Mouse (Mus musculus) limb, embryonic 12.5 days (tissue): ENCODE results near the gene Acbd5. TPM values are rescaled to one million over a fixed set of nuclear protein-coding genes. Genes with fewer than 3 reads are reported as not detected.
A peak's percentile ranks its signal among the peaks of the same experiment; 100 is the strongest.

Experiments used
- ATAC-seq: fragments of 200-750 bp; cut with Nextera tagmentation; 2 replicates; pipeline ENCODE4 v1.8.0; 2017; ENCODE audit warnings: low read depth, moderate TSS enrichment; ENCODE audit not compliant: insufficient number of reproducible peaks, insufficient read depth, low FRiP score, low TSS enrichment
- H3K27ac ChIP-seq: fragments of 300-500 bp; sonication (generic); 2 replicates; pipeline ENCODE4 v1.5.1; 2016; ENCODE audit warnings: mild to moderate bottlenecking, moderate library complexity
- H3K27me3 ChIP-seq: fragments of 300-500 bp; sonication (generic); 2 replicates; pipeline ENCODE4 v1.6.1; 2016; ENCODE audit warnings: mild to moderate bottlenecking, moderate library complexity
- H3K36me3 ChIP-seq: fragments of 300-500 bp; sonication (generic); 2 replicates; pipeline ENCODE4 v1.6.1; 2016; ENCODE audit warnings: mild to moderate bottlenecking, moderate library complexity
- H3K4me1 ChIP-seq: fragments of 300-500 bp; sonication (generic); replicated peaks from 2 replicates; pipeline ENCODE4 v1.6.1; 2016
- H3K4me2 ChIP-seq: fragments of 300-500 bp; sonication (generic); 2 replicates; pipeline ENCODE4 v1.6.1; 2016; ENCODE audit warnings: mild to moderate bottlenecking, moderate library complexity
- H3K4me3 ChIP-seq: fragments of 300-500 bp; sonication (generic); replicated peaks from 2 replicates; pipeline ENCODE4 v1.5.1; 2016; ENCODE audit warnings: mild to moderate bottlenecking
- H3K9ac ChIP-seq: fragments of 300-500 bp; sonication (generic); replicated peaks from 2 replicates; pipeline ENCODE4 v1.6.1; 2016; ENCODE audit warnings: mild to moderate bottlenecking, moderate library complexity
- H3K9me3 ChIP-seq: fragments of 300-500 bp; sonication (generic); 2 replicates; pipeline ENCODE4 v1.6.1; 2016; ENCODE audit warnings: mild to moderate bottlenecking, moderate library complexity
- WGBS: fragments of 180-500 bp; shearing (Covaris S2); methylation state at CpG from one replicate; pipeline ENCODE4 v1.1.7; 2016; 5-methylcytosine and 5-hydroxymethylcytosine counted together
- polyA plus RNA-seq: library from polyadenylated mRNA; unstranded; fragments of >200 nt; fragmentation: Nextera tagmentation; extraction: Ambion mirVana; gene quantifications from 2 replicates; pipeline ENCODE4 v1.2.1, GENCODE M21; 2016

The Acbd5 gene
- polyA plus RNA-seq, 1 experiment from 2014 or later, result 38.3 TPM

GRCm38 (mm10) chr2:23155199-23155621 is 87.2 kb downstream of the Acbd5 start:
- no peaks in the 10 kb centered on the region for H3K27me3 ChIP-seq
- H3K4me2 ChIP-seq, result peak overlapping the region; percentile 79
- WGBS, result 6% methylated on average over 5 of the region's 5 CpGs
- no peaks in the 10 kb centered on the region for H3K9me3 ChIP-seq
- peaks cover 11% of the 10 kb centered on the region; the same call in 1 of the 2 replicates for H3K36me3 ChIP-seq
- peaks cover 19% of the 10 kb centered on the region for H3K4me1 ChIP-seq
- H3K4me3 ChIP-seq, result peak overlapping the region; percentile 73
- peak overlapping the region; percentile 60 for H3K9ac ChIP-seq
- peak overlapping the region; percentile 98 for H3K27ac ChIP-seq
- ATAC-seq, result peak; percentile 1; the same call in 1 of the 2 replicates

- under 1% methylated on average over 61 of the region's 61 CpGs for WGBS
- no peaks in the 10 kb centered on the region for H3K9me3 ChIP-seq
- H3K9ac ChIP-seq, result peak within 1 kb of the TSS; percentile 74
- peaks cover 10% of the 10 kb centered on the region for H3K36me3 ChIP-seq
- no peaks in the 10 kb centered on the region for H3K27me3 ChIP-seq
- H3K4me1 ChIP-seq, result peaks cover 19% of the 10 kb centered on the region
- peak; percentile 98 for ATAC-seq
- H3K4me2 ChIP-seq, result peak within 1 kb of the TSS; percentile 79
- H3K4me3 ChIP-seq, result peak within 1 kb of the TSS; percentile 73
- H3K27ac ChIP-seq, result peak within 1 kb of the TSS; percentile 98
Measured at GRCm38 (mm10) chr2:23155777-23156607, 88.0 kb downstream of the Acbd5 start, which contains the start of the genes Mastl and Yme1l1. Gene Mastl, minus strand, starts transcription at chr2:23156024. Gene Yme1l1, plus strand, starts transcription at chr2:23156369.

GRCm38 (mm10) chr2:23156608-23157081 is 88.7 kb downstream of the Acbd5 start:
- Histone ChIP-seq H3K36me3 (peaks cover 16% of the 10 kb centered on the region), H3K27me3 (no peaks in the 10 kb centered on the region), H3K4me1 (peaks cover 19% of the 10 kb centered on the region), H3K4me2 (peak overlapping the region; percentile 60), H3K9ac (peak overlapping the region; percentile 74), H3K4me3 (peak overlapping the region; percentile 73), H3K9me3 (no peaks in the 10 kb centered on the region), H3K27ac (peak overlapping the region; percentile 98)
- under 1% methylated on average over 17 of the region's 17 CpGs for WGBS
- ATAC-seq, result peak; percentile 35; the same call in 1 of the 2 replicates

Other genes starting within 250 kb of the Acbd5 start
- gene Pdss1, start 172.6 kb upstream of the Acbd5 start, polyA plus RNA-seq, result 19.9 and 20.0 TPM in 2 replicates
- 37.0 and 40.6 TPM in 2 replicates for gene Abi1, start 27.9 kb upstream of the Acbd5 start, polyA plus RNA-seq
- gene Mastl, start 87.9 kb downstream of the Acbd5 start, polyA plus RNA-seq, result 13.7 and 15.5 TPM in 2 replicates
- 90.2 and 96.7 TPM in 2 replicates for gene Yme1l1, start 88.2 kb downstream of the Acbd5 start, polyA plus RNA-seq
- not detected in 2 replicates for gene 4931423N10Rik, start 139.3 kb downstream of the Acbd5 start, polyA plus RNA-seq